9 mouse cellular contexts compared by ENCODE assay signal in genomic region chr10:43003466-43003757, GRCm38 (mm10).
DNase-seq lines count a peak whose midpoint lies in the region; ATAC-seq and TF ChIP-seq lines count a peak whose summit lies in the region.
"Had no signal": no experiment of that assay in that cellular context is flagged by ENCODE, and none has a peak within 500 bp of the region (broad histone marks: within the 10 kb centered on the region; RNA-seq: fewer than 3 reads in every experiment).

No protein-coding gene starts in this region.

- no peak overlapping the region; the same call in 1 of the 2 replicates for H3K9ac ChIP-seq in heart, embryonic 12.5 days
- H3K9ac ChIP-seq in lung, embryonic 15.5 days, result no peak overlapping the region
- H3K9ac ChIP-seq in intestine, postnatal 0 days (ENCODE audit: low read depth, low read length), result no peak overlapping the region
- H3K9ac ChIP-seq in stomach, embryonic 16.5 days (ENCODE audit: low read length), result no peak overlapping the region
- no peak overlapping the region for H3K9ac ChIP-seq in midbrain, embryonic 16.5 days (ENCODE audit: low read depth, low read length)

- DNase-seq in heart, adult 18-20 months, result no peak
- no peak for DNase-seq in lung, postnatal 14 days
- no peak for DNase-seq in right cerebral cortex, postnatal 25 days
- DNase-seq: cerebellum, adult 11-12 months had no signal

- no peak for TF ChIP-seq CTCF in intestine, postnatal 0 days (IDR thresholded peaks at IDR 0.05; ENCODE audit: low read depth)

- H3K27ac ChIP-seq in heart, embryonic 12.5 days (ENCODE audit: poor library complexity, severe bottlenecking), result no peak overlapping the region
- H3K27ac ChIP-seq in lung, embryonic 15.5 days, result no peak overlapping the region
- H3K27ac ChIP-seq in intestine, postnatal 0 days (ENCODE audit: low read depth, low read length), result no peak overlapping the region
- H3K27ac ChIP-seq in stomach, embryonic 16.5 days (ENCODE audit: low read length), result no peak overlapping the region
- H3K27ac ChIP-seq in midbrain, embryonic 16.5 days (ENCODE audit: low read length), result no peak overlapping the region

- no peak for ATAC-seq in heart, embryonic 12.5 days (ENCODE audit: insufficient number of reproducible peaks, low FRiP score)
- no peak for ATAC-seq in lung, embryonic 15.5 days (ENCODE audit: borderline replicate concordance, extremely low read depth, low FRiP score, low TSS enrichment)
- no peak for ATAC-seq in intestine, postnatal 0 days
- ATAC-seq in stomach, embryonic 16.5 days (ENCODE audit: insufficient read depth, low FRiP score), result no peak
- ATAC-seq in midbrain, embryonic 16.5 days, result no peak

- H3K4me2 ChIP-seq in heart, embryonic 12.5 days, result peak overlapping the region; percentile 91
- peak overlapping the region; percentile 91 for H3K4me2 ChIP-seq in lung, embryonic 15.5 days
- peak overlapping the region; percentile 77 for H3K4me2 ChIP-seq in intestine, postnatal 0 days (replicated peaks; ENCODE audit: low read depth)
- H3K4me2 ChIP-seq in stomach, embryonic 16.5 days (ENCODE audit: low read depth, low read length), result peak overlapping the region; percentile 87
- H3K4me2 ChIP-seq in midbrain, embryonic 16.5 days (ENCODE audit: low read length), result no peak overlapping the region

- H3K27me3 ChIP-seq in heart, embryonic 12.5 days (replicated peaks), result no peaks in the 10 kb centered on the region
- no peaks in the 10 kb centered on the region for H3K27me3 ChIP-seq in lung, embryonic 15.5 days
- 0 out of 2 replicates have a peak, but pooled peaks cover 7% of the 10 kb centered on the region for H3K27me3 ChIP-seq in intestine, postnatal 0 days (replicated peaks; ENCODE audit: control insufficient read depth, insufficient read depth, low read length)
- no peaks in the 10 kb centered on the region for H3K27me3 ChIP-seq in stomach, embryonic 16.5 days (ENCODE audit: control insufficient read depth, insufficient read depth, low read length)
- no peaks in the 10 kb centered on the region for H3K27me3 ChIP-seq in midbrain, embryonic 16.5 days (ENCODE audit: control insufficient read depth, insufficient read depth, low read depth, low read length)

- H3K9me3 ChIP-seq in heart, embryonic 12.5 days (replicated peaks), result no peaks in the 10 kb centered on the region
- H3K9me3 ChIP-seq in lung, embryonic 15.5 days, result no peaks in the 10 kb centered on the region
- H3K9me3 ChIP-seq in intestine, postnatal 0 days (ENCODE audit: control insufficient read depth), result no peaks in the 10 kb centered on the region
- H3K9me3 ChIP-seq in stomach, embryonic 16.5 days (replicated peaks; ENCODE audit: control insufficient read depth, low read length), result no peaks in the 10 kb centered on the region
- no peaks in the 10 kb centered on the region for H3K9me3 ChIP-seq in midbrain, embryonic 16.5 days (replicated peaks; ENCODE audit: control insufficient read depth, low read length, poor library complexity, severe bottlenecking)

- H3K36me3 ChIP-seq in heart, embryonic 12.5 days, result peaks cover 4% of the 10 kb centered on the region; the same call in 1 of the 2 replicates
- H3K36me3 ChIP-seq in lung, embryonic 15.5 days, result no peaks in the 10 kb centered on the region
- no peaks in the 10 kb centered on the region for H3K36me3 ChIP-seq in intestine, postnatal 0 days (ENCODE audit: control insufficient read depth, insufficient read depth)
- H3K36me3 ChIP-seq in stomach, embryonic 16.5 days (ENCODE audit: control insufficient read depth, insufficient read depth, low read length), result no peaks in the 10 kb centered on the region
- peaks cover 4% of the 10 kb centered on the region; the same call in 1 of the 2 replicates for H3K36me3 ChIP-seq in midbrain, embryonic 16.5 days (ENCODE audit: control insufficient read depth, insufficient read depth, low read length)

- 50% methylated on average over 5 of the region's 5 CpGs for WGBS in heart, embryonic 12.5 days
- WGBS in lung, embryonic 15.5 days, result 6% methylated on average over 5 of the region's 5 CpGs
- 24% methylated on average over 5 of the region's 5 CpGs for WGBS in intestine, postnatal 0 days
- 9% methylated on average over 5 of the region's 5 CpGs for WGBS in stomach, embryonic 16.5 days
- 58% methylated on average over 5 of the region's 5 CpGs for WGBS in midbrain, embryonic 16.5 days

- no peak overlapping the region for H3K4me3 ChIP-seq in heart, embryonic 12.5 days
- H3K4me3 ChIP-seq in lung, embryonic 15.5 days, result peak overlapping the region; percentile 49; the same call in 1 of the 2 replicates
- no peak overlapping the region for H3K4me3 ChIP-seq in intestine, postnatal 0 days (ENCODE audit: low read depth, low read length)
- no peak overlapping the region for H3K4me3 ChIP-seq in stomach, embryonic 16.5 days (replicated peaks; ENCODE audit: low read length)
- H3K4me3 ChIP-seq in midbrain, embryonic 16.5 days (ENCODE audit: low read depth, low read length), result no peak overlapping the region

- H3K4me1 ChIP-seq in heart, embryonic 12.5 days (replicated peaks), result peaks cover 48% of the 10 kb centered on the region
- H3K4me1 ChIP-seq in lung, embryonic 15.5 days, result peaks cover 19% of the 10 kb centered on the region
- H3K4me1 ChIP-seq in intestine, postnatal 0 days (replicated peaks; ENCODE audit: control insufficient read depth, insufficient read depth, low read length), result 0 out of 2 replicates have a peak, but pooled peaks cover 2% of the 10 kb centered on the region
- peaks cover 15% of the 10 kb centered on the region; the same call in 1 of the 2 replicates for H3K4me1 ChIP-seq in stomach, embryonic 16.5 days (ENCODE audit: control insufficient read depth, insufficient read depth, low read length)
- H3K4me1 ChIP-seq in midbrain, embryonic 16.5 days (ENCODE audit: control insufficient read depth, insufficient read depth, low read length), result peaks cover 4% of the 10 kb centered on the region
